Mouse (Mus musculus): ENCODE results near the gene Zmat5.

The Zmat5 gene

GRCm38 (mm10) chr11:4736355-4736754, 31.9 kb downstream of the Zmat5 start:
- no peak for DNase-seq (ENCODE audit: low spot score in 2 of 2)

DNA sequence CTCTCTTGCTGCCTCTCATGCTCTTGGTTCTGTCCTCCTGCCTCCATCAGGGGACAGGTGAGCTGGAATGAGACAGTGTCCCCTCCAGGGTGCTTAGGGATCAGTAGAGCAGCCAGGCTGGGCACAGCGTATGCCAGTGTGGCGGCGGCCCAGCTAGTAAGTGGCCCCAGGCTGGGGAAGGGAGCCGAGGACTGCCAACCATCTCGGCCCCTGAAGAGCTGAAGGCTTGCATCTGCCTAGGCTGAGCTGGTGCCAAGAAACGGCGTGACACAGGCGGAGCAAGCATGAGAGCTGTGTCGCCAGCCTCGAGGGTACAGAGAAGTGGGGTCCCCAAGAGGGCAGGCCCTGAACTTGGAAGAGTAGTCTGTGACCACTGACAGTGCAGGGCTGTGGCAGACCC, 33.2 kb downstream of the Zmat5 start:
- no peak for DNase-seq (ENCODE audit: low spot score in 2 of 2)

DNA sequence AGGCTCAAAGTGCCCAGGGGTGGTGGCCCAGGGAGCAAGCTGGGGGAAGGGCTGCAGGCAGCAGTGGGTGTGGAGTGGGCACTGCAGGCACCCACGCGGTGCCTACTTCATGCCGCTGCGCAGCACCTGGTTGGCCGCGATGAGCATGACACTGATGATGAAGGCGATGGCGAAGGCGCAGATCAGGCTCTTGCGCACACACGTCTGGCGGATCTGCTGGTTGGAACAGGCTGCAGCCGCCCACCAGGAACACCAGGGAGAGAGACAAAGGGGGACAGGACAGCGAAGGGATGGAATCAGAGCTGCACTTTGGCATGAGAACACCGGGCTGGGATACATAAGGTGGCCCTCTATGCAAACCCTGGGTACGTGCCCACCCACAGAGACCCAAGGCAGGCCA, 34.2 kb downstream of the Zmat5 start:
- DNase-seq (ENCODE audit: low spot score in 2 of 2), result no peak

DNA sequence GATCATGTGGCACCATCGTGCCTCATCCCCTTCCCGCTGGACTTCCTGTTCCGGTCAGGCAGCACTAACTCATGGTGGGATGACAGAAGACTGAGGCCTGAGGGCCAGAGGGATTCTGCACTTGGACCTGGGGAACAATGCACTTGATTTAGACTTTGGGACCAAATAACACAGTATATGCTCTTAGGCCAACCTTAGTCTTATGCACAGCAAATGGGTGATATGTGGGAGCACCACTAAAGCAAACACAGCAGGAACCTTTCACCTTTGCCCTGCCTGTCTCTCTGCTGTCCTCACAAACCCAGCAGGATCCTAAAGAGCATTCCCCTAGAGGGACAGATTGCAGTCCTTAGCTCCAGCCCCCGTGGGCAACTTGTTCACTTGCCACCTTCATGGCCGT, 36.3 kb downstream of the Zmat5 start:
- no peak for DNase-seq (ENCODE audit: low spot score in 2 of 2)

- no peak for DNase-seq (ENCODE audit: low spot score in 2 of 2)
These were observed 40.2 kb downstream of the Zmat5 start for GRCm38 (mm10) chr11:4744691-4745090.

DNA sequence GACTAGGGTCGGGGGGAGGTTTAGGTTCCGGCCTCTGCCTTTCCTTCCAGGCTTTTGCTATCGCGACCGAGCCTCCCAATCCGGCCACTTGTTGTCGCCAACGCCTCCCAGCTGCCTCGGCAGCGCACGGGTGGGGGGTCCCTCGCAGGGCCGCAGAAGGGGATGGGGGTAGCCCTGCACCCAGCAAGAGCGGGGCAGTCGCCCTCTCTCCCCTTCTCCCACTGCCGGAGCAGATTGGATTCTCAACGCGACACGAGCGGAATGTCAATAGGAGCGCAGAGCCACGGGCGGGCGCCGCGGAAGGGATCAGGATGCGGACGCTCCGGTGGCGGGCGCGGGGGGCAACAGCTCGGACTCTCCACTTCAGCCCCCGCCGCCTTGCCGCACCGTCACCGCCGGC, 41.5 kb downstream of the Zmat5 start:
- no peak for DNase-seq (ENCODE audit: low spot score in 2 of 2)

DNA sequence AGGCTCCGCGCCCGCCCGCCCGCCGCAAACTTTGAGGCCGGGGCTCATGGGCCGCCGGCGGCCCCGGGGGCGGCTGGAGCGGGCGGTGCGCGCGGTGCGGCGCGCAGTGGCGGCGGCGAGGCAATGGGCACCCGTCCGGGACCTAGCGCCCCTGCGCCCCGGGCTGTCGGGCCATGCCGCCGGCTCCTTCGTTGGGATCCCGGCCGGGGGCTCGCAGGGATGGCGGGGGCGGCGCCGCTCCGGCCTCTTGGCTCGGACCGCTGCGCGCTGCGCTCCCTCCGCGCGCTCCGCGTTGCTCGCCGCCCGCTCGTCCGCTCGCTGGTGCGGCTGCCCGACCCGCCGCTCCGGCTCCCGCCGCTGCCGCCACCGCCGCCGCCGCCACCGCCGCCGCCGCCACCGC, 42.3 kb downstream of the Zmat5 start, which contains the start of gene Cabp7:
TSS of gene Cabp7 (minus strand) at position 46 of the 400 bp plus-strand sequence.
- no peak for DNase-seq (ENCODE audit: low spot score in 2 of 2)

- no peak for DNase-seq (ENCODE audit: low spot score in 2 of 2)
These were observed 42.8 kb downstream of the Zmat5 start for GRCm38 (mm10) chr11:4747285-4747684.

DNA sequence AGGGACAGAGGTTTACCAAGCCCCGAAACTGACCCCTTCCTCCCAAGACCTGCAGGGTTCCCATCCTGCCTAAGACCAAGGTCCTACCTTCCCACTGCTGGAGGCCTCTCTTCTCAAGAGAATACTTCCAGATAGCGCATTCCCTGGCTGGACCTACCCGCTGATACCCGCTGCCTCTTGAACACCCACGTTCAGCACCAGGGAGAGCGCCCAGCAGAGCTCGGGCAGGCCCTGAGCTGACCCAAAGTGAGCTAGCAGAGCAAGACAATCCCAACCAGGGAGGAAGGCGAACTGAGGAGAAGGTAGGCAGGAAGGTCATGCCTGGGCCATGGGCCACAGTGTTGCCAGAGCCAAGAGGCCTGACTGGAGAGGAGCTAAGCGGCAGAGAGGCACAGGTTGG, 45.8 kb downstream of the Zmat5 start:
- DNase-seq (ENCODE audit: low spot score in 2 of 2), result no peak

DNA sequence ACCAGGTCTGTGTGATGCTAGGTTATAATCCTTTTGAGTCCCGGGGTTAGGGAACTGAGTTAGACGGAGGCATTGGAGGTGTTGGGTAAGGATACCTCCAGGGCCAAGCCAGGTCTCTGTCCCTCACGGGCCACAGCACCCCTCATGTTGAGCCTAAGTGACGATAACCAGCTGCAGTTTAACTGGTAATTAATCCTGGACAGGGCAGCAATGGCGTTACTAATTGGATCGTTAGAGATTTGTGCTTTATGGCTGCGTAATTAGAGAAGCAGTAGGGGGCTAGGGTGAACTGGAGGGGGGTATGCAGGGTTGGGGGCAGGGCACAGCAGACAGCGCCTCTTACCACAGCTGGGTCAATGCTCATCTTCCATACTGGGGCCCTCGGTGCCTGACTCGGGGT, 48.4 kb downstream of the Zmat5 start:
- no peak for DNase-seq (ENCODE audit: low spot score in 2 of 2)

DNA sequence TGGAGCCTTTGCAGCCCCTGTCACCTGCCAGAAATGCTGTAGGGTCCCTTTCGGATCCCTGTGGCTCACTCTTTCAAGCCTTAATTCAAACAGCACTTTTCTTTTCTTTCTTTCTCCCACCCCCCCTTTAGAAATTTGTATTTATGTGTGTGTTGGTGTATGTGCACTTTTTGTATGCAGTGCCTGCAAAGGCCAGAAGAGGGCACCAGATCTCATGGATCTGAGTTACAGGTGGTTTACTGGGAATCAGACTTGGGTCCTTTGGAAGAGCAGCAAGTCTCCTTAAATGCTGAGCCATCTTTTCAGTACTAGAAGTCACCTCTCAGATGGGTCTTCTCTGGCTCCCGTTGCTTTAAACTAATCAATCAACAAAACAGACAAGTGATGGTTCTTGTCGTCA, 49.6 kb downstream of the Zmat5 start:
- DNase-seq (ENCODE audit: low spot score in 2 of 2), result no peak

DNA sequence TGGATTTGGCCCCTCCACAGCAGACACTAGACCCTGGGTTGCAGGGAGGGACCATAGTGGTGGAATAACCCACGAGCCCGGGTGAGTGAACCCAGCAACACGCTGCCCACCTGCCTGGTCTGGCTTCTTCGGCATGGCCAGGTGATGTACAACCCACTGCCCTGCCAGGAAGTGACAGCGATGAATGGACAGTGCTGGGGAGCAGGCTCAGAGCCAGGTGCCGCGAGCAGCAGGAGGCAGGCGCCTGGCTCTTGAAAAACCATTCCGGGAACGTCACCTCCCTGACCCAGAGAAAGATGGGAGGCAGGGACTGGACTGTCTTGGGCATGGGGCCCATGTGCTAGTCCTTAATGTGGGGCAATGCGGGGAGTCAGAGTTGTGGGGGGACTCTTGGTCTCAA, 50.4 kb downstream of the Zmat5 start:
- DNase-seq (ENCODE audit: low spot score in 2 of 2), result no peak

- no peak for DNase-seq (ENCODE audit: low spot score in 2 of 2)
These were observed 52.0 kb downstream of the Zmat5 start for GRCm38 (mm10) chr11:4756460-4756859.

DNA sequence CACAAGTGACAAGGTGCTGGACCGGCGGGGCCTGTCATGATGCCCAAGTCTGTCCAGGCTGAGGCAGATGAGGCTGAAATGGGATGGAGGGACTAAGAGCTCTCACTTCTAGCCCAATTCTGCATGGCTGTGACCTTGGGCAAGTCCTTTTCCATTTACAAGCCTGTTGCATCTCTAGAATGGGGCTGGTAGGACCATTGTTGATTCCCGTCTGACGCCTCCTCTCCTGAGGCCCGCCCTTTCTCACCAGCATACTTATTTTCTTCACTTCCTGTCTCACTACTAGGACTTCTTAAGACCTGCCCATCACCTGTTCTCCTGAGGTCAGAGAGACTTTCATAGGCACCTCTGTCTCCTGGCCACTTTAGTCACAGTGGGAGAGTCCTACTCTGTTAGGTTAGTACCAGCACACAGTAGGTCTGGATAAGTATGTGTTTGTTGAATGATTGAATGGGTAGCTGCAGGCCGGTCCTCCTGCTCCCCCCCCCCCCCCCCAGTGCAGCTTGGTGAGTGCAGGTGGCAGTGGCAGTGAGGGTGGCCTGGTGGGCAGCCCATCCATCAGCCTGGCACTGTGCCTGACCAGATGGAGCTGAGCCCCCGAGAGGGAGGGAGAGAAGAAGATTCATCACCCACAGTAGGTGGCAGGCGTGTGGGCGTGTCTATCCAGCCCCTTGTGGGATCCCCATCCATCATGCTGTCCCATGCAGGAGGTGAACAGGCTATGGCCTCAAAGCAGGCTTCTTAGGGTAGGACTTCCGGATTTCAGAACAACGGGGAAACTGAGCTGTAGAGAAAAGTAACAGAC, 52.7 kb downstream of the Zmat5 start:
- DNase-seq (ENCODE audit: low spot score in 2 of 2), result no peak

DNA sequence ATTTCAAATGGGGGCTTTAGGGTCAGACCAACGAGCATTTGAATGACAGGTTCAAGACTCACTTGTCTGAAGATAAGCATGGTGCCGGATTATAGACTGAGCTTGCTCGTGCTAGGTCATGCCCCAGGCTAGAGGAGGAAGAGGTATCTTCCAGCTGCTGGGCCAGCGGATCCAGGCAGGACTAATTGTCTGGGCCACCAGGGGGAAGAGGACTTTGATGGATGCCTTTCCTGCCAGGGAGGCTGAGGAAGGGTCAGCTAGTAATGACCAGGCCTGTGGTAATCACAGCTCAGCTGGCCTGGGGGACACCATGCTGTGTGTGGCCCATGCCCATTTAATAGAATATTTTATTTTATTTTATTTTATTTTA, 53.3 kb downstream of the Zmat5 start:
- DNase-seq (ENCODE audit: low spot score in 2 of 2), result no peak

GRCm38 (mm10) chr11:4760438-4760837, 56.0 kb downstream of the Zmat5 start:
- DNase-seq (ENCODE audit: low spot score in 2 of 2), result no peak

DNA sequence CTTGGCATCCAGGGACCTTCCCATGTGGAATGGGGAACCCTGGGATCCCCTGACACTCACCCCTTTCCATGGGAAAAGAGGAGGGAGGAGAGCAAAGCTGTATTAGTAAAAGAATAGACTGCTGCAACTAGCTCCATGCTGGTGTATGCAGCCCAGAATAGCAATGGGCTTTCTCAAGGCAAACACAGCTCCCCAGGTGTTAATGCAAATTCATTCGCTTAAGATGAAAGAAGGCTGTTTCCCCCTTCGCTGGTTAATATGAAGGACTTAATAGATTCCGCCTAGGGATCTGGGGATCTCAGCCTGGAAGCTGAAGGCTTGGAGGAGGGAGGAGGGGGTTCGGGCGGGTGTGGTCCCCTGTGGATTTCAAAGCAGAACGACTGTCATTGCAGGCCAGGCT, 57.5 kb downstream of the Zmat5 start:
- DNase-seq (ENCODE audit: low spot score in 2 of 2), result no peak

GRCm38 (mm10) chr11:4762511-4762910, 58.0 kb downstream of the Zmat5 start:
- no peak for DNase-seq (ENCODE audit: low spot score in 2 of 2)

DNA sequence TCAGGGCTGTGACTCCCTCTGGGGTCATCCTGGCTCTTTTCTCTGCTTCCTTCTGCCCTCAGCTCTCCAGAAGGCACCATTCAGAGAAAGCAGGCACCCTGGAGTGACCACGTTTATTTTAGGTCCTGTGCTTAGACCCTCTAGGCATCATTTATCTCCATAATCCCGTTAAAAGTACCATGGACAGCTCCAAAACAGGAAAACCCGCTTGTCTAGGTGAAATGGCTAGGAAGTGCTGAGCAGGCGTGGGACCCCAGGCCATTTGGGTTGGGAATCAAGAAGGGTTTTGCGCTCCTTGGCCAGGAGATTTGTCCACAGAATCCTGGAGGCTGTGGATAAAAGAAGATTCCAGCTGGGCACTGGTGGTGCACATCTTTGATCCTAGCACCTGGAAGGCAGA, 59.2 kb downstream of the Zmat5 start:
- DNase-seq (ENCODE audit: low spot score in 2 of 2), result no peak

GRCm38 (mm10) chr11:4764476-4764875, 60.0 kb downstream of the Zmat5 start:
- DNase-seq (ENCODE audit: low spot score in 2 of 2), result no peak

- DNase-seq (ENCODE audit: low spot score in 2 of 2), result no peak
These were observed 63.9 kb downstream of the Zmat5 start for GRCm38 (mm10) chr11:4768399-4768798.

DNA sequence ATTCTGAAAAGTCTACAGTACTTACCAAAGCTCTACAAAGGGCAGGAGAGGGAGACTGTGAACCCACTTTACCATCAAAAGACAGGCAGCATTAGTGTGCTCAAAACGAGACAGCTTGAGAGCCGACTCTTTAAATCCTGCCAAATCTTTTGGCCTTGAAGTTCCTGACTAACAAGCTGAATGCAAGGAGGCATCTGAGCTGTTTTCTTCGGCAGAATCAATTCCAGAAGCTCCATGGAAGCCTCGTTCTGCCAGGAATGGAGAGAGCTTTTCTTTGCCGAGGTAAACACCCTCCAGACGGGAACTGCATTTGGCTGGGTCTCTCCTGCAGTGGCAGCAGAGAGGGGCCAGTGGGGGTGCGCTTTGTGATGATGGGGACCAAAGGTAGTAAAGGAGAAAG, 64.8 kb downstream of the Zmat5 start:
- DNase-seq (ENCODE audit: low spot score in 2 of 2), result no peak

- DNase-seq (ENCODE audit: low spot score in 2 of 2), result no peak
These were observed 65.4 kb downstream of the Zmat5 start for GRCm38 (mm10) chr11:4769881-4770280.

- DNase-seq (ENCODE audit: low spot score in 2 of 2), result no peak
These were observed 67.3 kb downstream of the Zmat5 start for GRCm38 (mm10) chr11:4771756-4772155.

Data from right cerebral cortex, postnatal 36 days (tissue).